Mouse (Mus musculus): ENCODE results near the gene Tmem232.

GRCm38 (mm10) chr17:65243716-65244115, 296.9 kb downstream of the Tmem232 start:
- no peak for TF ChIP-seq CTCF (conservative IDR thresholded peaks at IDR 0.05; ENCODE audit: low read length)
- TF ChIP-seq POU5F1 (IDR thresholded peaks at IDR 0.05; ENCODE audit: borderline replicate concordance, low read length) = no peak

All from E14TG2a.4 (cell line).